Mouse (Mus musculus): ENCODE results near the gene Otud7b.

DNA sequence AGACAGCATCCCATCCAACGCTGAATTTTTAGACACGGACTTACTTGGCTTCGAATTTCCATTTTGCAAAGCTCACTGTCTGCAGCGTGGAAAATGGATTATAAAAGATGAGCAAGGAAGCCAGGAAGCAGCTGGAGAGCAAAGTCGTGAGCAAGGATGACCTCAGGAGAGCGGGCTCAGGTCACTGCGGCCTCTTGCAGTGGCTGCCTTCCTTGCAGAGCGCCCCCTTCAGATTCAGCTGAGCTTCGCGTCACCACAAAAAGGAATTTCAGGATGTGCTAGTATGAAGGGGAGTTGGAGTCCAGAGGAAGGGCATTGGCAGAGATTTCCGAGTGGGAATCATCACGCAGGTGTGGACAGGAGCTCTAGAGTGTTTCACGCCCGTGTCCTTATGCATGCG is 104.9 kb downstream of the Otud7b start:
- TF ChIP-seq CTCF (conservative IDR thresholded peaks at IDR 0.05; ENCODE audit: low read length) (peak; percentile 55), NANOG (IDR thresholded peaks at IDR 0.05; ENCODE audit: borderline replicate concordance, low read length) (no peak)

Measured in E14TG2a.4 (cell line).